Mouse (Mus musculus) embryonic facial prominence, embryonic 12.5 days (tissue): Measurements from ENCODE around the gene Trim67. TPM values are rescaled to one million over a fixed set of nuclear protein-coding genes. Genes with fewer than 3 reads are reported as not detected.

Experiments used
- ATAC-seq: fragments of 200-750 bp; cut with Nextera tagmentation; 2 replicates; pipeline ENCODE4 v1.8.0; 2017; ENCODE audit not compliant: insufficient number of reproducible peaks, insufficient read depth, low FRiP score, low TSS enrichment
- H3K27ac ChIP-seq: fragments of 300-500 bp; sonication (generic); 2 replicates; pipeline ENCODE4 v1.5.1; 2016; ENCODE audit warnings: mild to moderate bottlenecking
- H3K27me3 ChIP-seq: fragments of 300-500 bp; sonication (generic); 2 replicates; pipeline ENCODE4 v1.6.1; 2016; ENCODE audit warnings: mild to moderate bottlenecking, moderate library complexity
- H3K36me3 ChIP-seq: fragments of 300-500 bp; sonication (generic); 2 replicates; pipeline ENCODE4 v1.6.1; 2016; ENCODE audit warnings: mild to moderate bottlenecking
- H3K4me1 ChIP-seq: fragments of 300-500 bp; sonication (generic); 2 replicates; pipeline ENCODE4 v1.6.1; 2016
- H3K4me2 ChIP-seq: fragments of 300-500 bp; sonication (generic); replicated peaks from 2 replicates; pipeline ENCODE4 v1.6.1; 2016; ENCODE audit warnings: mild to moderate bottlenecking, moderate library complexity
- H3K4me3 ChIP-seq: fragments of 300-500 bp; sonication (generic); 2 replicates; pipeline ENCODE4 v1.5.1; 2016; ENCODE audit warnings: mild to moderate bottlenecking
- H3K9ac ChIP-seq: fragments of 300-500 bp; sonication (generic); 2 replicates; pipeline ENCODE4 v1.6.1; 2016; ENCODE audit warnings: mild to moderate bottlenecking, moderate library complexity
- H3K9me3 ChIP-seq: fragments of 300-500 bp; sonication (generic); 2 replicates; pipeline ENCODE4 v1.6.1; 2016; ENCODE audit warnings: mild to moderate bottlenecking, moderate library complexity
- WGBS: fragments of 180-500 bp; shearing (Covaris S2); methylation state at CpG from one replicate; pipeline ENCODE4 v1.1.7; 2016; 5-methylcytosine and 5-hydroxymethylcytosine counted together
- polyA plus RNA-seq: library from polyadenylated mRNA; unstranded; fragments of >200 nt; fragmentation: Nextera tagmentation; extraction: Ambion mirVana; gene quantifications from 2 replicates; pipeline ENCODE4 v1.2.1, GENCODE M21; 2016

The Trim67 gene
- polyA plus RNA-seq, result 1.00 and 1.5 TPM in 2 replicates

DNA sequence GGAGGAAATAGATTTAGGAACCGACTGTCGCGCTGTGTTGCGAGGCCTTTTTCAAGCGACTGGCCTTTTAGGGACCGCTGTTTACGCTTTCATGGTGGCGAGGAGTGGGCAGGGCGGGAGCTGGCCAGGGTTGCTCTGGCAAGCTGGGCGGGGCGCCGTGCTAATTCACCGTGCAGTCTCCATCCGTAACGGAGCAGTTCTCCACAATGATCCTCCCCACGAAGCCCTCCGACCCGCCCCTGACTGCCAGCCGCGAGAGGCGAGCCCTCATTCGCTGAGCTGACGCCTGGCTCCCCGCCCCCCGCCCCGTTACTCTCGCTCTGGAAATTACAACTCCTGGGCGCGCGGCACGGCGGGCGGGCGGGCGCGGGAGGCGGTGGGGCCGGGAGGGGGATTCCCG, at the start of gene Trim67:
TSS of gene Trim67 (plus strand) at position 385 of the 400 bp plus-strand sequence.
- WGBS, result under 1% methylated on average over 36 of the region's 39 CpGs
- peaks cover 69% of the 10 kb centered on the region for H3K27me3 ChIP-seq

DNA sequence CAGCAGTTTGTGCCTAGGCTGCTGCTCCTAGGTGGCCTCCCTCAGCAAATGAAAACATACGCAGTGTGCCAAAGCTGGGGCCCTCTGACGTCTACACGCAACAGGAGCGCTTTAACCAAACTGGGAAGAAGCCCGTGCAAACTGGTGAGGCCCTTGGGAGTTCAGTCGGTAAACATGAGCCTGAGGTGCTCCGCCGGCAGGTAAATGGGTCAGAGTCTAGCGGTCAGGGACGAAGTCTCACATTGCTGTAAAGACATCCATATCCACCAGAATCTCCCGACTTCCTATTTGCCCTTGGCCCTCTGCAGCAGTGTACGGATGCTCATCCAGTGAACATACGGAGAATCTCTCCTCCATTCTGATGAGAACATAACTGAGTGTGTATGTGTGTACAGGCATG, 46.2 kb upstream of the Trim67 start:
- H3K9me3 ChIP-seq, result no peaks in the 10 kb centered on the region
- no peak overlapping the region for H3K4me3 ChIP-seq
- no peaks in the 10 kb centered on the region for H3K36me3 ChIP-seq
- peaks cover 18% of the 10 kb centered on the region for H3K27me3 ChIP-seq
- H3K4me2 ChIP-seq, result no peak overlapping the region
- 63% methylated on average over 13 of the region's 13 CpGs for WGBS
- no peak overlapping the region for H3K27ac ChIP-seq
- no peak for ATAC-seq
- H3K9ac ChIP-seq, result no peak overlapping the region
- H3K4me1 ChIP-seq, result peaks cover 11% of the 10 kb centered on the region; the same call in 1 of the 2 replicates

More for the DNA sequence above, at the start of gene Trim67:
- Histone ChIP-seq H3K4me1 (peaks cover 18% of the 10 kb centered on the region), H3K27ac (peak within 1 kb of the TSS; percentile 46; the same call in 1 of the 2 replicates), H3K4me3 (peak within 1 kb of the TSS; percentile 69), H3K9me3 (no peaks in the 10 kb centered on the region), H3K9ac (peak within 1 kb of the TSS; percentile 48), H3K4me2 (peak within 1 kb of the TSS; percentile 100), H3K36me3 (no peaks in the 10 kb centered on the region)
- ATAC-seq, result peak; percentile 87

DNA sequence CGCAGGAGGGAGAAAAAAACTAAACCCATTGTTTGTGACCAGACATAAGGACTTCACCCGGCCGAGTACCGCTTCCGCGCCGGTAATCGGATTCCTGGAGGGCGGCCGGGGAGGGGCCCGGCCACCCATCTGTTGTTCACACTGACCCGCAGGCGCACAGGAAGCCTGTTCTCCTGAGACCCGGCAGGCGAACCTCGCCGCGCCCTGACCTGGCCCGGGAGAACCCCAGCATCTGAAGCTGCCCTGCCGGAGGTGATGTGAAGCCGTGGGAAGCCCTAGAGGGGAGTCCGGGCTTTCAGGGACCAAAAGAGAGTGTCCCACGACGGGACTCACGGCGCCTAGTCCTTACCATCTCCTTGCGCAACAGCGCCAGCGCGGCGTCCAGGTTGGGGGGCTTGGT, 41.7 kb upstream of the Trim67 start:
- Histone ChIP-seq H3K27ac (no peak overlapping the region), H3K27me3 (peaks cover 43% of the 10 kb centered on the region), H3K4me2 (peak overlapping the region; percentile 89), H3K36me3 (no peaks in the 10 kb centered on the region), H3K4me1 (peaks cover 17% of the 10 kb centered on the region; the same call in 1 of the 2 replicates), H3K9ac (peak overlapping the region; percentile 58), H3K4me3 (peak overlapping the region; percentile 58), H3K9me3 (no peaks in the 10 kb centered on the region)
- WGBS, result under 1% methylated on average over 31 of the region's 31 CpGs
- ATAC-seq, result no peak

DNA sequence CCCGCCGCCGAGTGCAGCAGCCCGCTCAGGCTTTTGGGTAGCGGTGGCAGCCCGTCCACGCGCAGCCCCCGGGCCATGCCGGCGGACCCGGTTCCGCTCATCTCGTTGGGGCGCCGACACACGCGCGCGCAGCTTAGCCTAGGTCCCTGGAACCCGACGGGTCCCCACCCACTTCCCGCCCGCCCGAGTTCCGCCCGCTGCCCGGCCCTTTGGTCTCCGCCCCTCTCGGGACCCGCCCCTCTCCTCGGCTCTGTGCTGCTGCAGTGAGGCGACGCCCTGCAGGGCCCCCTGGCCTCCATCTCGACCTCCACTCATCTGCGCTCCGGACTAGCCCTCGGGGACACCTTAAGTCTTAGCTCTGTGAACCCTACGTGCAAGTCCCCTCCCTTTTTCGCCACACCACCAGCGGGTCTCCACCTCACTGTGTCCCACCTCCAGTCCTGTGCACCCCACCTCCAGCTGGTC, 41.2 kb upstream of the Trim67 start, which contains the start of gene Fam89a:
TSS of gene Fam89a (minus strand) at position 124 of the 465 bp plus-strand sequence.
- Histone ChIP-seq H3K9me3 (no peaks in the 10 kb centered on the region), H3K4me3 (peak within 1 kb of the TSS; percentile 58), H3K36me3 (no peaks in the 10 kb centered on the region), H3K27ac (no peak within 1 kb of the TSS), H3K9ac (peak within 1 kb of the TSS; percentile 58), H3K4me2 (peak within 1 kb of the TSS; percentile 89), H3K4me1 (peaks cover 17% of the 10 kb centered on the region; the same call in 1 of the 2 replicates), H3K27me3 (peaks cover 43% of the 10 kb centered on the region)
- under 1% methylated on average over 41 of the region's 41 CpGs for WGBS
- ATAC-seq, result peak; percentile 54

DNA sequence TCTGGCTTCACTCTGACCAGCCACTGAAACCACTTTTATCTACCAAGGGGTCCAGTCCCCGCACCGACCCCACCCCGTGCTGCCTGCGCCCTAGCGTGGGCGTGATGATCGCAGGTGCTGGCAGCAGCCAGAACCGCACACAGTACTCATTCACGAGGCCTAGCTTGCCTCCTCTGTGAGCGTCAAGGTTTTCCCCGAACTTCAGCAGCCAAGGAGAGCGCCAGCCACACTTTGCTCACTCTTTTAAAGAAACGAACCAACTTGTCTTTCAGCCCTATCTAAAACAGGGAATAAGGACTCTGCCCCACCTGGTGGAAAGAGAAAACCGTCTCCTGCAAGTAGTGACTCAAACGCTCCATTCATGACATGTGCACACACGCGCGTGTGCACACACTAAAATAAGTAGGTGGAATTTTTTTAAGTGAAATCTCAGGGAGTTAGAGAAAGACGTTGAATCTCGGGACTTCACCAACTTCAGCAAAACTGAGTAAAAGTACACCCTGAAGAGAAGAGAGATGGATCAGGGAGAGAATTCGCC, 40.5 kb upstream of the Trim67 start:
- WGBS, result 30% methylated on average over 21 of the region's 21 CpGs
- H3K4me2 ChIP-seq, result peak overlapping the region; percentile 89; the same call in 1 of the 2 replicates
- ATAC-seq, result no peak

DNA sequence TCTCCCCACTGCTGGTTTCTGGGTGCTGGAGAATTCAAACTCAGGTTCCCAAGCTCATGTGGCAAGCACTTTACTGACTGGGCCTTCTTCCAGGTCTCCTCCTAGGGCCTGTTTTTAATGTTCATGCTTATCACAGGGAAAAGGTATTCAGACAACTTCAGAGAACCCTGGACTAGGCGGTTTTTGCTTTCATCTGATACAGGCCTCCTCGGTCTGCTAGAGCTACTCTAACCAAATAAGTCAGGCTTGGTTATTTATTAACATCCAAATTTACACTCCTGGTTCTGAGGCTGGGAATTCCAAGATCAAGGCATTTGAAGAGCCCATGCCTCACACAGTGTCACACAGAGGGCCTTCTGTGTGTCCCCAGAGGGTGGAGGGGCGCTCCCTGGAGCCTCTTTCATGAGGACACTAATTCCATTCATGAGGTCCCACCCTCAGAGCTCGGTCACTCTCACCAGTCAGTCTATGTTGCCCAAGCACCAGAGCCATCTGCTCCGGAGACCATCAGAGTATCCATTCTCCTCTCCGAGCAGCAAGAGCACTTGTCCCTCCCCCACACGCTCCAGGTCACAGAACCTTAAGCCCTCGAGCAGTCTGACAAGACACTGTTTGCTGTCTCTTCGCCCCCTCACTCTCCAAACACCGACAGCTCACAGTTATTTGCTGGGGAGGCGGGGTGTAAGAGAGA, 38.6 kb upstream of the Trim67 start:
- Histone ChIP-seq H3K4me2 (no peak overlapping the region), H3K27me3 (peaks cover 43% of the 10 kb centered on the region), H3K36me3 (no peaks in the 10 kb centered on the region), H3K9me3 (no peaks in the 10 kb centered on the region), H3K27ac (no peak overlapping the region), H3K4me1 (peaks cover 17% of the 10 kb centered on the region; the same call in 1 of the 2 replicates), H3K4me3 (no peak overlapping the region), H3K9ac (no peak overlapping the region)
- ATAC-seq, result no peak
- WGBS, result 17% methylated on average over 11 of the region's 11 CpGs

More for the DNA sequence above, 40.5 kb upstream of the Trim67 start:
- Histone ChIP-seq H3K4me1 (peaks cover 17% of the 10 kb centered on the region; the same call in 1 of the 2 replicates), H3K4me3 (peak overlapping the region; percentile 58; the same call in 1 of the 2 replicates), H3K27ac (no peak overlapping the region), H3K9me3 (no peaks in the 10 kb centered on the region), H3K9ac (peak overlapping the region; percentile 24; the same call in 1 of the 2 replicates), H3K36me3 (no peaks in the 10 kb centered on the region), H3K27me3 (peaks cover 43% of the 10 kb centered on the region)

- ATAC-seq, result no peak
- Histone ChIP-seq H3K27ac (no peak overlapping the region), H3K9ac (no peak overlapping the region), H3K4me2 (no peak overlapping the region), H3K4me1 (peaks cover 17% of the 10 kb centered on the region; the same call in 1 of the 2 replicates), H3K4me3 (no peak overlapping the region), H3K9me3 (no peaks in the 10 kb centered on the region), H3K27me3 (peaks cover 43% of the 10 kb centered on the region), H3K36me3 (no peaks in the 10 kb centered on the region)
- WGBS, result 37% methylated on average over 4 of the region's 4 CpGs
Observed at GRCm38 (mm10) chr8:124754792-124755190, 38.1 kb upstream of the Trim67 start.

DNA sequence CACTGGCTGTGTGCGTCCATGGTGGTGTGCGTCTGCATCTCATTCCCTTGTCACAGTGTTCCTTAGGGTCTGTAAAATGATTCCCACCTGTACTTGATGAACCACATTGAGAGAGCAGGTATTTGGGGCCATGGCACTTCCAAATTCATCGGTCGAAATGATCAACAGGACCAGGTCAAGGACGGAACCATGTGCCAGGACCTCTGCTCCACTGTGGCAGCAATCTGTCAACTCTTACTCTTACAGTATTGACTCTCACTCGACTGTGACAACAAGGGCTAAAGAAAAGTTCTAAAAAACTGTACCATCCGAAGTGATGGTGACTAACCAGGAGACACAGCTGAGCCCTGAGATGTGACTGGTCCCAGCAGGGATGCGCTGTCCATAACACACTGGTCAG, 37.4 kb upstream of the Trim67 start:
- Histone ChIP-seq H3K4me2 (no peak overlapping the region), H3K4me1 (peaks cover 17% of the 10 kb centered on the region; the same call in 1 of the 2 replicates), H3K9me3 (no peaks in the 10 kb centered on the region), H3K4me3 (no peak overlapping the region), H3K27ac (no peak overlapping the region), H3K9ac (no peak overlapping the region), H3K27me3 (peaks cover 36% of the 10 kb centered on the region), H3K36me3 (no peaks in the 10 kb centered on the region)
- 77% methylated on average over 8 of the region's 8 CpGs for WGBS
- ATAC-seq, result no peak

DNA sequence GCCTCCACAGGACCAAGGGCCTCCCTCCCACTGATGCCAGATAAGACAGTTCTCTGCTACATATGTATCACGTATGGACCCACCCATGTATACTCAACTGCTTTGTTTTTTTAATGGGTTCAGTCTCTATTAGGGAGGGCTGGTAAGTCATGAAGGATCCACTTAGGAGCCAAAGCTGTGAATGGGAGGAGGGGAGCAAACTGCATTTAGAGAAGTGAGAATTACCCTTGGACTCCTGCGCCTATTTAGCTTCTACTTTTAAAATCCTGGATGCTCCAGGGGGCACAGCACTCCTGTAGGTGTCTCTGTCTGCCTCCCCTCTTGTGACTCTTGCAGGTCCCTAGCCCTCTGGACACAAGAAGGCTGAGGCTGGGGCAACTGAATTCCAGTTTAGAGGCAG, 36.7 kb upstream of the Trim67 start:
- Histone ChIP-seq H3K36me3 (no peaks in the 10 kb centered on the region), H3K9me3 (no peaks in the 10 kb centered on the region), H3K27ac (no peak overlapping the region), H3K4me3 (no peak overlapping the region), H3K4me2 (no peak overlapping the region), H3K27me3 (peaks cover 29% of the 10 kb centered on the region), H3K4me1 (peaks cover 11% of the 10 kb centered on the region; the same call in 1 of the 2 replicates), H3K9ac (no peak overlapping the region)
- no peak for ATAC-seq
- WGBS, result 59% methylated on average over 2 of the region's 2 CpGs

DNA sequence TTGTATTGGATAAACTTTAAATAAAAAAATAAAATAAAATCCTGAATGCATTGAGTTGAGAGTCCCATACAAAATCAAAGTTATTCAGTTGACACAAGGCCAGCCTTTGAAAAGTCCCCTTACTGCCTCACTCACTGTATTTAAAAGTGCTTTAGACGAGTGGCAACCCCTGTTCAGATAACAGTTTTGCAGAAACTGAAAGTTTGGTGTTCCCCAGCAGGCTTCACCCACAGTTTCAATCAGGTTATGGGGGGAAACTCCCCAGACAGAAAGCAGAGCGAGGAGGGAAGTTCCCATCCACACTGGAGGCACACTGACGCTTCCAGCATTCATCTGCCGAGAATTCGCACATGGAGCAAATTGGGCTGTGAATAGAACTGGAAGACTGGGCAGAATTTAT, 36.3 kb upstream of the Trim67 start:
- Histone ChIP-seq H3K4me2 (no peak overlapping the region), H3K9me3 (no peaks in the 10 kb centered on the region), H3K4me3 (no peak overlapping the region), H3K27me3 (peaks cover 25% of the 10 kb centered on the region), H3K27ac (no peak overlapping the region), H3K4me1 (peaks cover 7% of the 10 kb centered on the region; the same call in 1 of the 2 replicates), H3K36me3 (no peaks in the 10 kb centered on the region), H3K9ac (no peak overlapping the region)
- ATAC-seq, result no peak
- 51% methylated on average over 5 of the region's 5 CpGs for WGBS

- Histone ChIP-seq H3K4me1 (no peaks in the 10 kb centered on the region), H3K36me3 (no peaks in the 10 kb centered on the region), H3K9ac (no peak overlapping the region), H3K4me3 (no peak overlapping the region), H3K4me2 (no peak overlapping the region), H3K27me3 (peaks cover 8% of the 10 kb centered on the region), H3K27ac (no peak overlapping the region), H3K9me3 (no peaks in the 10 kb centered on the region)
- ATAC-seq, result no peak
- WGBS, result 39% methylated on average over 3 of the region's 3 CpGs
Observed at GRCm38 (mm10) chr8:124758544-124758943, 34.3 kb upstream of the Trim67 start.

DNA sequence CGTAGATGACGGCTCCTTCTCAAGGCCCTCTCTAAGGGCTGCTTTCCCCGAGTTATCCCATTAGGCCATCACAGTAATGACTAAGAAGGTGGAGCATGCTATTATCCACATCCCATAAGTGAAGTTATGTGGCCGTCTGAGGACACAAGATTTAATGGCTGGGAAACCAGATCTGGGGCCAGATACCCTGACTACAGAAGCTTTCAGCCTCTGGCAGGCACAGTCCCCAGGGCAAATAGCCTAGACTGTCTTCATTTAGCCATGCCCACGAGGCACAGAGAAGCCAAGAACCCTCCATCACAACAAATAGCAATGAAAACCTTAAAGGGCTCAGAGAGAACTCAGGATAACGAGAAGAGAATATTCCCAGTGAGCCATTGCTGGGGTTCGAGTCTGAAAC, 29.8 kb upstream of the Trim67 start:
- Histone ChIP-seq H3K4me2 (no peak overlapping the region), H3K9ac (no peak overlapping the region), H3K27me3 (no peaks in the 10 kb centered on the region), H3K4me3 (no peak overlapping the region), H3K27ac (no peak overlapping the region), H3K4me1 (no peaks in the 10 kb centered on the region), H3K36me3 (no peaks in the 10 kb centered on the region), H3K9me3 (no peaks in the 10 kb centered on the region)
- no peak for ATAC-seq
- WGBS, result 56% methylated on average over 7 of the region's 7 CpGs
